Mouse (Mus musculus): ENCODE measurements around the gene Ccdc149. TPM values are rescaled to one million over a fixed set of nuclear protein-coding genes. Genes with fewer than 3 reads are reported as not detected.

The Ccdc149 gene
- total and polyA plus RNA-seq, 3 experiments, result not detected

DNA sequence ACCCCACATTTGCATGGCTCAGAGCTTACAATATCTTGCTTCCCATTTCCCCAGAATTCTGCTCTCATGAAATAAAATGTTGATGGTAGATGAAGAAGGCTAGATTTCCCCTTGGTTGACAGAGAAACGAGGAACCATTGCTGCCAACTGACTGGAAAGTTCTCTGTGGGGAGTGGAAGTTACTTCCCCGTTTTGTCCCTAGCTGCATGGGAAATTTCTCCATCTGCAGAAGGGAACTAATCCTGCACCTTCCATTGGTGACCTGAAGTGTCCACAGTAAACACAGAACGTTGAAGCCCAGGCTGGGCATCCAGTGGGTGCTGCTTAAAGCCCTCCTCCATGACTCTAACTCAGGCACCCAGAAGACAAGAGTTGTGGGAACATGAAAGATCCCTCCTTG lies 47.4 kb downstream of the Ccdc149 start:
- Histone ChIP-seq H3K4me3 (ENCODE audit: control insufficient read depth in 1 of 2, insufficient read depth in 1 of 2, low read depth in 2 of 2, low read length in 2 of 2) (no peak overlapping the region), H3K27me3 (ENCODE audit: control insufficient read depth in 1 of 2, insufficient read depth in 2 of 2, low read length in 2 of 2) (no peaks in the 10 kb centered on the region), H3K9me3 (replicated peaks; ENCODE audit: insufficient read depth, low read length) (no peaks in the 10 kb centered on the region), H3K36me3 (ENCODE audit: control insufficient read depth in 1 of 2, insufficient read depth in 2 of 2, low read length in 2 of 2) (no peaks in the 10 kb centered on the region), H3K79me2 (ENCODE audit: control insufficient read depth, insufficient read depth, low read length, poor library complexity) (no peaks in the 10 kb centered on the region), H3K27ac (ENCODE audit: control insufficient read depth, low read depth, low read length) (no peak overlapping the region), H3K9ac (ENCODE audit: control insufficient read depth, low read depth, low read length, poor library complexity, severe bottlenecking) (no peak overlapping the region), H3K4me1 (ENCODE audit: control insufficient read depth in 1 of 2, insufficient read depth in 2 of 2, low read length in 2 of 2) (no peaks in the 10 kb centered on the region)
- no peak for DNase-seq (ENCODE audit: low read depth, low spot score)
- TF ChIP-seq TBP (IDR thresholded peaks at IDR 0.05; ENCODE audit: low read depth, low read length) (no peak), MAFK (IDR thresholded peaks at IDR 0.05; ENCODE audit: borderline replicate concordance, low read depth, low read length) (no peak), NELFE (IDR thresholded peaks at IDR 0.05; ENCODE audit: low read depth, low read length) (no peak), GABPA (IDR thresholded peaks at IDR 0.05; ENCODE audit: low read depth, low read length) (no peak), POLR2A (IDR thresholded peaks at IDR 0.05; ENCODE audit: control insufficient read depth in 1 of 2, insufficient read depth in 1 of 2, low read depth in 1 of 2, low read length in 2 of 2, poor library complexity in 1 of 2) (no peak), ELF1 (IDR thresholded peaks at IDR 0.05; ENCODE audit: low read depth, low read length) (no peak), NRF1 (IDR thresholded peaks at IDR 0.05; ENCODE audit: insufficient read depth, low read depth, low read length, poor library complexity, severe bottlenecking) (no peak)

DNA sequence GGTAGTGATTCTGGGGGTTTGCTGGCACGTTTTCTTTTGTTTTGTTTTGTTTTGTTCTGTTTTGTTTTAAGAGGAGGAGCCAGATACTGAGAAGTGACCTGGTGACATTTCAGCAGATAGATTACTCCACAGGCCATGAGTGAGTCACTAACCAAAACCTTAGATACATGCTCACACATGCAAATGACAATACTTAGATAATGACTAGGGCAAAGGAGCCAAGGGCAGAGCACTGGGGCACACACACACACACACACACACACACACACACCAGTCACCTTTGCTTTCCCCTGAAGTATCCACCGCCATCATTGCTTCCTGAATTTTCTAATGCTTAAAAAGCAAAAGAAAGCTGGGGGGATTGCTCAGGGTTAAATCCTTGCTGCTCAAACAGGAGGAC lies 54.8 kb downstream of the Ccdc149 start:
- no peak for TF ChIP-seq CHD2 (IDR thresholded peaks at IDR 0.05; ENCODE audit: low read length)
- TF ChIP-seq POLR2A (IDR thresholded peaks at IDR 0.05; ENCODE audit: control insufficient read depth in 1 of 2, insufficient read depth in 1 of 2, low read depth in 1 of 2, low read length in 2 of 2, poor library complexity in 1 of 2), result no peak
- DNase-seq (ENCODE audit: low read depth, low spot score), result no peak
- H3K36me3 ChIP-seq (ENCODE audit: control insufficient read depth in 1 of 2, insufficient read depth in 2 of 2, low read length in 2 of 2), result no peaks in the 10 kb centered on the region

GRCm38 (mm10) chr5:52415917-52416316 lies 55.4 kb downstream of the Ccdc149 start:
- TF ChIP-seq ETS1 (IDR thresholded peaks at IDR 0.05; ENCODE audit: low read depth, low read length), result no peak
- TF ChIP-seq USF2 (IDR thresholded peaks at IDR 0.05; ENCODE audit: borderline replicate concordance in 1 of 2, insufficient read depth in 1 of 2, low read depth in 1 of 2, low read length in 2 of 2), result no peak
- no peak for TF ChIP-seq NRF1 (IDR thresholded peaks at IDR 0.05; ENCODE audit: insufficient read depth, low read depth, low read length, poor library complexity, severe bottlenecking)
- no peak for TF ChIP-seq ZKSCAN1 (IDR thresholded peaks at IDR 0.05; ENCODE audit: low read depth, low read length)
- TF ChIP-seq NELFE (IDR thresholded peaks at IDR 0.05; ENCODE audit: low read depth, low read length), result no peak
- TF ChIP-seq POLR2AphosphoS2 (IDR thresholded peaks at IDR 0.05; ENCODE audit: low read length), result no peak
- TF ChIP-seq TCF12 (IDR thresholded peaks at IDR 0.05; ENCODE audit: low read depth, low read length), result no peak
- no peak for TF ChIP-seq TBP (IDR thresholded peaks at IDR 0.05; ENCODE audit: low read depth, low read length)
- TF ChIP-seq MAZ (IDR thresholded peaks at IDR 0.05; ENCODE audit: low read depth, low read length), result no peak
- no peak for TF ChIP-seq E2F4 (IDR thresholded peaks at IDR 0.05; ENCODE audit: borderline replicate concordance, low read depth, low read length)
- no peak for TF ChIP-seq POLR2AphosphoS5 (IDR thresholded peaks at IDR 0.05; ENCODE audit: borderline replicate concordance, low read depth, low read length)
- no peaks in the 10 kb centered on the region for H3K9me3 ChIP-seq (replicated peaks; ENCODE audit: insufficient read depth, low read length)
- no peak for DNase-seq (ENCODE audit: low read depth, low spot score)

More for the DNA sequence above, 54.8 kb downstream of the Ccdc149 start:
- H3K4me1 ChIP-seq (ENCODE audit: control insufficient read depth in 1 of 2, insufficient read depth in 2 of 2, low read length in 2 of 2), result no peaks in the 10 kb centered on the region
- H3K27me3 ChIP-seq (ENCODE audit: control insufficient read depth in 1 of 2, insufficient read depth in 2 of 2, low read length in 2 of 2), result no peaks in the 10 kb centered on the region
- H3K4me3 ChIP-seq (ENCODE audit: control insufficient read depth in 1 of 2, insufficient read depth in 1 of 2, low read depth in 2 of 2, low read length in 2 of 2), result no peak overlapping the region
- no peaks in the 10 kb centered on the region for H3K79me2 ChIP-seq (ENCODE audit: control insufficient read depth, insufficient read depth, low read length, poor library complexity)
- H3K27ac ChIP-seq (ENCODE audit: control insufficient read depth, low read depth, low read length), result no peak overlapping the region
- no peak overlapping the region for H3K9ac ChIP-seq (ENCODE audit: control insufficient read depth, low read depth, low read length, poor library complexity, severe bottlenecking)
- H3K9me3 ChIP-seq (replicated peaks; ENCODE audit: insufficient read depth, low read length), result no peaks in the 10 kb centered on the region

More at GRCm38 (mm10) chr5:52415917-52416316, 55.4 kb downstream of the Ccdc149 start:
- Histone ChIP-seq H3K27ac (ENCODE audit: control insufficient read depth, low read depth, low read length) (no peak overlapping the region), H3K4me3 (ENCODE audit: control insufficient read depth in 1 of 2, insufficient read depth in 1 of 2, low read depth in 2 of 2, low read length in 2 of 2) (no peak overlapping the region), H3K36me3 (ENCODE audit: control insufficient read depth in 1 of 2, insufficient read depth in 2 of 2, low read length in 2 of 2) (no peaks in the 10 kb centered on the region), H3K4me1 (ENCODE audit: control insufficient read depth in 1 of 2, insufficient read depth in 2 of 2, low read length in 2 of 2) (no peaks in the 10 kb centered on the region), H3K27me3 (ENCODE audit: control insufficient read depth in 1 of 2, insufficient read depth in 2 of 2, low read length in 2 of 2) (no peaks in the 10 kb centered on the region), H3K79me2 (ENCODE audit: control insufficient read depth, insufficient read depth, low read length, poor library complexity) (no peaks in the 10 kb centered on the region), H3K9ac (ENCODE audit: control insufficient read depth, low read depth, low read length, poor library complexity, severe bottlenecking) (no peak overlapping the region)

Measured in MEL (cell line).